8 mouse cellular contexts compared by ENCODE assay signal in the genomic region with DNA sequence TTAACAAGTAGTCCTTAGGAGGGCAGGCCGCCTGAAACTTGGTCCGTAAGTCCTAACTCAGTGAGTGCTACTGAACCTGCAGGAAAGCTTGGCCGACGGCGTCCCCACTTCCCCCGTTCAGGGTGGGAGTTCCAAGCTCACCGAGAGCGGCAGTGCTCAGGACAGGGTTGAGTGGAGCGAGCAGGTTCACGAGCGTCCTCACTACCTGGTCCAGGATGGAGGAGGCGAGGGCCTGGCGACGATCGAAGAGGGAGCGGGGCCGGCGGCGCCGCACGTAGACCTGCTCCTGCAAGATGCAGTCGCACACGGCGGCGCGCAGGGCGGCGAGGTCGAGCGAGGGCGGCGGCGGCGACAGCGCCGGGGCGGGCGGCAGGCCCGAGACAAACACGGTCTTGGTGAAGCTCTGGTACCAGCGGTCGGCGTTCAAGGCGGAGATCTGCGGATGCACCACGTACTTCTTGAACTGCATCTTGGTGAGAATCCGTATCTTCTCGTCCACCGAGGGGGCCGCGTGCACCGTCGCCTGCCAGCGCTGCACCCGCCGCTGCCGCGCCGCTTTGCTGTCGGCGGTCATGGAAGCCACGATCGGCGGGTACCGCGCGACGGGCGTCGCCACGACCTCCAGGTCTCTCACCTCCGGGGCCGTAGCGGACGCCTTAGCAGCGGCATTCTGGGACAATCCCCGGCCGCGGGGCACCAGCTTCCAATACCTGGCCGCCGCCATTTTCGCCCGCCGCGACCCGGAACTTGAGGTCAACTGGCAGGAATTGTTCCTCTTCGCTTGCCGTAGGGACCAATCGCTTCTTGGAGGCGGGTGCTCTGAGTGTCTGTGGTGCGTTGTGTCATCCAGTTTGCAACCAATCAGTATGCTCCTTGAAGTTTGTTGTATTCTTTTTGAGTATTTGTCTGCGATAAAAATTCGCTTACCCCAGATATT. TPM values are rescaled to one million over a fixed set of nuclear protein-coding genes. Genes with fewer than 3 reads are reported as not detected.
DNase-seq lines count a peak whose midpoint lies in the region; ATAC-seq and TF ChIP-seq lines count a peak whose summit lies in the region.

A gene (plus strand): TSS at position 120 of the 937 bp plus-strand sequence.
A gene (minus strand): TSS at position 742 of the 937 bp plus-strand sequence.

- H3K36me3 ChIP-seq in G1E (replicated peaks), result peaks cover 32% of the 10 kb centered on the region
- H3K36me3 ChIP-seq in forebrain, embryonic 16.5 days (ENCODE audit: control insufficient read depth, insufficient read depth), result peaks cover 18% of the 10 kb centered on the region
- peaks cover 31% of the 10 kb centered on the region for H3K36me3 ChIP-seq in lung, embryonic 14.5 days (ENCODE audit: insufficient read depth)
- peaks cover 23% of the 10 kb centered on the region for H3K36me3 ChIP-seq in thymus, adult 2 months (ENCODE audit: control insufficient read depth, insufficient read depth, low read length)

- intact Hi-C loops in heart, postnatal 36 days (cut with DNase I), result no loop called here

- peak within 1 kb of the TSS; percentile 98 for H3K4me3 ChIP-seq in G1E (ENCODE audit: low read depth, low read length)
- peak within 1 kb of the TSS; percentile 56 for H3K4me3 ChIP-seq in forebrain, embryonic 16.5 days (replicated peaks; ENCODE audit: low read length)
- H3K4me3 ChIP-seq in layer of hippocampus, adult 2 months, result peak within 1 kb of the TSS; percentile 89
- H3K4me3 ChIP-seq in lung, embryonic 14.5 days (ENCODE audit: low read depth, low read length), result peak within 1 kb of the TSS; percentile 90
- peak within 1 kb of the TSS; percentile 98 for H3K4me3 ChIP-seq in olfactory bulb, adult 2 months (ENCODE audit: insufficient read depth, low read depth, low read length)
- peak within 1 kb of the TSS; percentile 97 for H3K4me3 ChIP-seq in thymus, adult 2 months (ENCODE audit: control insufficient read depth, insufficient read depth, low read length)

- ATAC-seq in G1E (ENCODE audit: extremely low read depth, insufficient number of reproducible peaks, low FRiP score, poor library complexity, severe bottlenecking), result peak; percentile 97
- peak; percentile 99 for ATAC-seq in forebrain, embryonic 16.5 days
- peak; percentile 97 for ATAC-seq in lung, embryonic 14.5 days (ENCODE audit: insufficient read depth)

- peak within 1 kb of the TSS; percentile 63 for H3K9ac ChIP-seq in forebrain, embryonic 16.5 days (replicated peaks; ENCODE audit: low read depth, low read length)
- peak within 1 kb of the TSS; percentile 82 for H3K9ac ChIP-seq in lung, embryonic 14.5 days

- no peaks in the 10 kb centered on the region for H3K27me3 ChIP-seq in G1E (ENCODE audit: insufficient read depth, low read length)
- H3K27me3 ChIP-seq in forebrain, embryonic 16.5 days (replicated peaks; ENCODE audit: control insufficient read depth, insufficient read depth, low read length), result no peaks in the 10 kb centered on the region
- H3K27me3 ChIP-seq in lung, embryonic 14.5 days (ENCODE audit: insufficient read depth, low read length), result no peaks in the 10 kb centered on the region
- H3K27me3 ChIP-seq in thymus, adult 2 months (ENCODE audit: control insufficient read depth, insufficient read depth, low read length), result no peaks in the 10 kb centered on the region

- WGBS in forebrain, embryonic 16.5 days, result under 1% methylated on average over 73 of the region's 93 CpGs
- under 1% methylated on average over 84 of the region's 93 CpGs for WGBS in lung, embryonic 14.5 days
- WGBS in olfactory bulb, adult 2 months, result under 1% methylated on average over 93 of the region's 93 CpGs
- WGBS in thymus, adult 2 months, result under 1% methylated on average over 93 of the region's 93 CpGs

- TF ChIP-seq CTCF in G1E (IDR thresholded peaks at IDR 0.05; ENCODE audit: low read depth, low read length), result no peak
- no peak for TF ChIP-seq CTCF in layer of hippocampus, adult 2 months (conservative IDR thresholded peaks at IDR 0.05)
- no peak for TF ChIP-seq CTCF in lung, embryonic 14.5 days (IDR thresholded peaks at IDR 0.05; ENCODE audit: low read depth)
- no peak for TF ChIP-seq CTCF in olfactory bulb, adult 2 months (IDR thresholded peaks at IDR 0.05; ENCODE audit: insufficient read depth, low read depth, low read length)
- TF ChIP-seq CTCF in thymus, adult 2 months (IDR thresholded peaks at IDR 0.05; ENCODE audit: borderline replicate concordance, control insufficient read depth, extremely low read depth, insufficient read depth, low read length, poor library complexity), result no peak

- H3K9me3 ChIP-seq in G1E (replicated peaks), result no peaks in the 10 kb centered on the region
- H3K9me3 ChIP-seq in forebrain, embryonic 16.5 days (ENCODE audit: control insufficient read depth, low read length), result no peaks in the 10 kb centered on the region
- H3K9me3 ChIP-seq in lung, embryonic 14.5 days (ENCODE audit: low read depth, low read length), result no peaks in the 10 kb centered on the region

- DNase-seq in G1E (ENCODE audit: low spot score), result peak; percentile 77
- DNase-seq in cerebellum, adult 18-20 months, result peak; percentile 95 to 96
- DNase-seq in heart, postnatal 36 days, result peak; percentile 94 to 97
- DNase-seq in layer of hippocampus, adult 2 months (ENCODE audit: low spot score in 2 of 2), result peak; percentile 93 to 94
- DNase-seq in lung, embryonic 14.5 days, result peak; percentile 99
- DNase-seq in thymus, adult 2 months, result peak; percentile 93

- peaks cover 12% of the 10 kb centered on the region for H3K4me1 ChIP-seq in G1E (ENCODE audit: insufficient read depth, low read depth, low read length)
- peaks cover 6% of the 10 kb centered on the region for H3K4me1 ChIP-seq in forebrain, embryonic 16.5 days (replicated peaks; ENCODE audit: control insufficient read depth, insufficient read depth, low read length)
- H3K4me1 ChIP-seq in lung, embryonic 14.5 days (ENCODE audit: insufficient read depth), result 0 out of 2 replicates have a peak, but pooled peaks cover 4% of the 10 kb centered on the region
- no peaks in the 10 kb centered on the region for H3K4me1 ChIP-seq in olfactory bulb, adult 2 months (ENCODE audit: control insufficient read depth, insufficient read depth, low read length)
- H3K4me1 ChIP-seq in thymus, adult 2 months (replicated peaks; ENCODE audit: control insufficient read depth, insufficient read depth, low read length), result 0 out of 2 replicates have a peak, but pooled peaks cover 3% of the 10 kb centered on the region

- H3K4me2 ChIP-seq in forebrain, embryonic 16.5 days (ENCODE audit: low read length), result peak within 1 kb of the TSS; percentile 79
- peak within 1 kb of the TSS; percentile 62 for H3K4me2 ChIP-seq in lung, embryonic 14.5 days

- H3K27ac ChIP-seq in forebrain, embryonic 16.5 days (ENCODE audit: low read length), result peak within 1 kb of the TSS; percentile 65
- H3K27ac ChIP-seq in layer of hippocampus, adult 2 months, result peak within 1 kb of the TSS; percentile 90
- H3K27ac ChIP-seq in lung, embryonic 14.5 days (ENCODE audit: low read depth), result peak within 1 kb of the TSS; percentile 75
- H3K27ac ChIP-seq in olfactory bulb, adult 2 months (ENCODE audit: insufficient read depth, low read depth, low read length), result peak within 1 kb of the TSS; percentile 45; the same call in 1 of the 2 replicates
- H3K27ac ChIP-seq in thymus, adult 2 months (ENCODE audit: control insufficient read depth, insufficient read depth, low read length), result no peak within 1 kb of the TSS

- TF ChIP-seq POLR2A in olfactory bulb, adult 2 months (IDR thresholded peaks at IDR 0.05; ENCODE audit: insufficient read depth, low read depth, low read length), result 0 out of 2 replicates have a peak, but pooled peaks have one; percentile 38
- TF ChIP-seq POLR2A in thymus, adult 2 months (IDR thresholded peaks at IDR 0.05; ENCODE audit: control insufficient read depth, extremely low read depth, insufficient read depth, low read length, poor library complexity), result peak; percentile 57; the same call in 1 of the 2 replicates

RNA-seq across cellular contexts. Expression of the first gene that starts in this region (rescaled TPM):
- total RNA-seq in G1E (2014; fragmentation: Nextera tagmentation) (not detected in 2 replicates), G1E (2017) (0.12 and 0.49 TPM in 2 replicates)
- 0.07 TPM in 1 of 2 replicates, not detected in the other for polyA plus RNA-seq in G1E (2012)
- 0.48 and 0.92 TPM in 2 replicates for polyA plus RNA-seq in forebrain, embryonic 16.5 days (2015; fragmentation: Nextera tagmentation; extraction: Ambion mirVana)
- total RNA-seq in heart, postnatal 36 days (2021), result under 1 TPM in 1 of 2 experiments, not detected in 1; 0.30 TPM
- under 1 TPM in 1 of 2 experiments, not detected in 1; 0.54 TPM for total RNA-seq in layer of hippocampus, adult 2 months (2021)
- 0.74 and 0.96 TPM in 2 replicates for polyA plus RNA-seq in lung, embryonic 14.5 days (2014; fragmentation: Nextera tagmentation; extraction: Ambion mirVana)
- polyA plus RNA-seq in olfactory bulb, adult 2 months (2012; ENCODE audit: insufficient read depth, insufficient read length, low replicate concordance, missing spikeins), result not detected in 2 replicates
- polyA plus RNA-seq in thymus, adult 2 months (2012; rRNA removed), result 0.49 and 0.96 TPM in 2 replicates

RNA-seq across cellular contexts. Expression of the second gene that starts in this region (rescaled TPM):
- total RNA-seq in G1E (2014; fragmentation: Nextera tagmentation), result 30.9 and 33.2 TPM in 2 replicates
- 43.4 and 50.6 TPM in 2 replicates for total RNA-seq in G1E (2017)
- 33.1 and 47.7 TPM in 2 replicates for polyA plus RNA-seq in G1E (2012)
- 25.2 and 29.2 TPM in 2 replicates for polyA plus RNA-seq in forebrain, embryonic 16.5 days (2015; fragmentation: Nextera tagmentation; extraction: Ambion mirVana)
- total RNA-seq in heart, postnatal 36 days (2021), result 10 to 100 TPM; 26.3 to 27.6 TPM
- total RNA-seq in layer of hippocampus, adult 2 months (2021), result 10 to 100 TPM; 17.3 to 17.6 TPM
- 36.9 and 39.3 TPM in 2 replicates for polyA plus RNA-seq in lung, embryonic 14.5 days (2014; fragmentation: Nextera tagmentation; extraction: Ambion mirVana)
- polyA plus RNA-seq in olfactory bulb, adult 2 months (2012; ENCODE audit: insufficient read depth, insufficient read length, low replicate concordance, missing spikeins), result not detected in 2 replicates
- 24.7 and 36.7 TPM in 2 replicates for polyA plus RNA-seq in thymus, adult 2 months (2012; rRNA removed)
